Mouse (Mus musculus) kidney, postnatal 0 days (tissue): ENCODE measurements around the gene Dapk2. TPM values are rescaled to one million over a fixed set of nuclear protein-coding genes. Genes with fewer than 3 reads are reported as not detected.

Experiments
- ATAC-seq: fragments of 200-750 bp; cut with Nextera tagmentation; replicated peaks from 2 replicates; pipeline ENCODE4 v1.8.0; 2017; ENCODE audit warnings: low read depth, moderate number of reproducible peaks, moderate TSS enrichment, moderate library complexity; ENCODE audit not compliant: low FRiP score
- DNase-seq: peaks from one replicate; pipeline ENCODE4 v3.0.0-alpha.2; 2016; ENCODE audit warnings: low spot score
- H3K27ac ChIP-seq: fragments of 300-500 bp; sonication (generic); 2 replicates; pipeline ENCODE4 v1.5.1; 2014; ENCODE audit warnings: mild to moderate bottlenecking
- H3K27me3 ChIP-seq: fragments of 300-500 bp; sonication (generic); 2 replicates; pipeline ENCODE4 v1.6.1; 2014; ENCODE audit warnings: low read length, mixed read lengths; ENCODE audit not compliant: insufficient read depth
- H3K36me3 ChIP-seq: fragments of 300-500 bp; sonication (generic); 2 replicates; pipeline ENCODE4 v1.6.1; 2014; ENCODE audit warnings: low read length, mixed read lengths; ENCODE audit not compliant: insufficient read depth
- H3K4me1 ChIP-seq: fragments of 300-500 bp; sonication (generic); replicated peaks from 2 replicates; pipeline ENCODE4 v1.6.1; 2014; ENCODE audit warnings: antibody characterized with exemption, low read length, mixed read lengths; ENCODE audit not compliant: insufficient read depth
- H3K4me2 ChIP-seq: fragments of 300-500 bp; sonication (generic); 2 replicates; pipeline ENCODE4 v1.6.1; 2014; ENCODE audit warnings: mild to moderate bottlenecking, low read length, moderate library complexity, mixed read lengths
- H3K4me3 ChIP-seq: fragments of 300-500 bp; sonication (generic); replicated peaks from 2 replicates; pipeline ENCODE4 v1.5.1; 2014; ENCODE audit warnings: low read depth, low read length
- H3K9ac ChIP-seq: fragments of 300-500 bp; sonication (generic); 2 replicates; pipeline ENCODE4 v1.6.1; 2014; ENCODE audit warnings: low read depth, low read length
- H3K9me3 ChIP-seq: fragments of 300-500 bp; sonication (generic); replicated peaks from 2 replicates; pipeline ENCODE4 v1.6.1; 2016; ENCODE audit warnings: low read length, inconsistent platforms, mixed read lengths
- CTCF ChIP-seq: IDR thresholded peaks from 2 replicates; pipeline ENCODE4 v1.5.1; 2016; ENCODE audit warnings: antibody characterized with exemption, low read depth, mild to moderate bottlenecking, moderate library complexity
- WGBS: fragments of 180-500 bp; shearing (Covaris S2); extraction: QIAGEN DNeasy Blood & Tissue Kit; methylation state at CpG from one replicate; pipeline ENCODE4 v1.1.7; 2014; 5-methylcytosine and 5-hydroxymethylcytosine counted together
- polyA plus RNA-seq: library from polyadenylated mRNA; unstranded; fragments of >200 nt; fragmentation: Nextera tagmentation; extraction: Ambion mirVana; gene quantifications from 2 replicates; pipeline ENCODE4 v1.2.1, GENCODE M21; 2015

The Dapk2 gene
- polyA plus RNA-seq, 1 experiment from 2014 or later, result 8.6 TPM

DNA sequence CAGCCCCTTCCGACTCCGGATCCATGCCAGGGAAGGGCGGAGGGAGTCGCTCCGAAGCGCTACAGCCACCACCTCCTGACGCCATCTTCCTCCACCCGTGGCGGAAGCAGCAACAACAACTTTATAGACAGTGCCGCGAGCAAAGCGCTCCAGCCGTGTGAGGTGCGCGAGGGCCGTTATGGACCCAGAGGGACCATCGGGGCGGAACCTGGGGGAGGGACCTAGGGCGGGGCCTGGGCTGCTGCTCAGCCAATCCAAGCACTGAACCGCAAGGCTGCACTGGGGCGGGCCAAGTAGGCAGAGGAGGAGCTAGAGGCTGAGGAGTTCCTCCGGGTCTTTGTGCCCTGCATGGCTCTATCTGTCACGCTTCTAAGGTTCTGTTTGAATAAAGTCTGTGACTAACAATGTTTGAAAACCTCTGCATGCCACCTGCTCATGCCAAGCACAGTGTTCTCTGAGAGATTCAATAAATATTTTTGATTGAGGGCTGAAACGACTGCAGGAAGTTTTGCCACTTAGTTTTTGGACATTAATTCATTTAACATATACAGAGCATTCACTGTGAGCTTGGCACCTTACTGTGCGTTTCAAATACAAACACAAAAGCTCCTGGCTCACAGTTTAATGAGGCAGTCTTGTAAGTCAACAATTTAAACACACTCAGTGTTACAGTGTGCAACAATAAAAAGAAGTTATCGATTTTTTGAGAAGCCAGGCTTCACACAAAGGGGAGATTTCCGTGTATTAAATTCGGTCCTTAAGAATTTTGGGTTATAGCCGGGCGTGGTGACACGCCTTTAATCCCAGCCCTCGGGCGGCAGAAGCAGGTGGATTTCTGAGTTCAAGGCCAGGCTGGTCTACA is 33.1 kb upstream of the Dapk2 start:
- DNase-seq (peak; percentile 99), ATAC-seq (peak; percentile 99)
- no peaks in the 10 kb centered on the region for H3K27me3 ChIP-seq
- peaks cover 17% of the 10 kb centered on the region for H3K4me1 ChIP-seq
- H3K36me3 ChIP-seq, result no peaks in the 10 kb centered on the region
- peak overlapping the region; percentile 94 for H3K27ac ChIP-seq
- H3K9me3 ChIP-seq, result no peaks in the 10 kb centered on the region
- peak overlapping the region; percentile 71 for H3K4me2 ChIP-seq
- 19% methylated on average over 33 of the region's 33 CpGs for WGBS
- H3K9ac ChIP-seq, result peak overlapping the region; percentile 78
- H3K4me3 ChIP-seq, result peak overlapping the region; percentile 75
- TF ChIP-seq CTCF, result no peak

DNA sequence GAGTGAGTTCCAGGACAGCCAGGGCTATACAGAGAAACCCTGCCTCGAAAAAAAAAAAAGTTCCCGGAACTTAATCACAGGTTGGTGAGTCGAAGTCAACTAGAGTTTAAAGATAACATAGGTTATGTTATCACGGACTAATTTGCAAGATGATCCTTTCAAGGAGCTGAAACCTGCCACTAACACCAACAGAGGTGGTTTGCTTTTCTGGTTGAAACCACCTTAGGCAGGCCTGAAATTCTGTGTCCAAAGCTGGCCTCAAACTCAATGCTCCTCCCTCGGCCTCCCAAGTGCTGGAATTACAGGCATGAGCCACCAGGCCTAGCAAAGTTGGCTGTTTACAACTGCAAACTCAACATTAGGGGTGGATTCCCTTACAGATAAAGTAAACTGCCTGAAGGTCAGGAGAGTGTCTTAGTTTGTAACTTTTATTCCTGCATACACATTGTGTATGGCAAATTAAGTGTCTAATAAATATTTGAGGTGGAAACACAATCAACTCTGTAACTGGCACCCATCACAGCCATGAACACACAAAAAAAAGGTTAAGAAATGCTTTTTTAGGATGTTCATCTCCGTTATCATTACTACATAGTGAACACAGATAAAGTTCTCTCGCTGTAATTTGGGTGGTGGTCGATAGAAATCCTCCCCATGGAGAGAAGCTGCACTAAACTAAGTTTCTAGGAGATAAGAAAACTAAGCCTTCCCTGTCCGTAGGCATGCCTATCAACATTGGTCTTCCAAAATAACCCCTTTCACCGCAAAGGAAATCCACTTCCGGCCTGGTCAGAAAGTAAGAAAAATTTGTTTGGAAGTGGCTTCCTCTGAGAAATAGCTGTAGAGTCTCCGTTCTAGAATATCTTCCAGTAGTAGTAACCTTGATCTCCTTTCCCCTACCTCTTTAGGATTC is 32.2 kb upstream of the Dapk2 start:
- DNase-seq, result no peak
- no peaks in the 10 kb centered on the region for H3K36me3 ChIP-seq
- H3K4me1 ChIP-seq, result peaks cover 17% of the 10 kb centered on the region
- 0 out of 2 replicates have a peak overlapping the region, but pooled peaks have one; percentile 67 for H3K9ac ChIP-seq
- H3K27ac ChIP-seq, result peak overlapping the region; percentile 75
- ATAC-seq, result no peak
- H3K4me3 ChIP-seq, result peak overlapping the region; percentile 57
- H3K9me3 ChIP-seq, result no peaks in the 10 kb centered on the region
- no peak for TF ChIP-seq CTCF
- peak overlapping the region; percentile 82 for H3K4me2 ChIP-seq
- H3K27me3 ChIP-seq, result no peaks in the 10 kb centered on the region
- 55% methylated on average over 12 of the region's 12 CpGs for WGBS

DNA sequence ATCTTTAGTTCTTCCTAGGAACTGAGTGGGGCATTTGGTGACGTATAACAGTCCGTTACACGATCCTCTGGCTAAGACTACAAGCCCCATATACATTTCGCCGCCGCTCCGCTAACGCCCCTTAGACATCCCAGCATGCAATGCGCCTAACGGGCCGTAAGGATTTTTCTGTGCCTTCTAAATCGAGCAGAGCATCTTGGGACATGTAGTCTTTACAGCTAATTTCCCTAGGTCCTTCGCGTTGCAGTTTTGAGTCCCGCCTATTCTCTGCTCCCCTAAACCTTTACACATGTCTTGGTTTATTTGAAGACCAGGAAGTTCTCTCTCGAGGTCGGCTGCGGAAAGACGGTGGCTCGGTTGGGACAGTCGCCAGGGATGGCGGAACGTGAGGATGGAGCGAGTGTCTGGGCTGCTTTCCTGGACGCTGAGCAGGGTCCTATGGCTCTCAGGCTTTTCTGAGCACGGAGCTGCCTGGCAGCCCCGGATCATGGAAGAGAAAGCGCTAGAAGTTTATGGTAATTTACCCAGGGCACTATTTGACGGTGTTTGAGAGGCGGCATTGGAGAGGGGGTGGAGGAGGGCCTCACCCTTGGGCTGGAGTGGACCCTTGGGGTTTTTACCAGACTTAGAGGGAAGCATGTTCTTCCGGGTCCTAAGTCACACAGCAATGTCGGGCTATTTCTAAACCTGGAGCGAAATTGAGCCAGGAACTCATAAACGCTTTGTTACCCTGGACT is 31.4 kb upstream of the Dapk2 start, which contains the start of the genes Snx1 and Ciao2a:
Gene Snx1, minus strand, starts transcription at position 132 of the 737 bp plus-strand sequence.
Gene Ciao2a, plus strand, starts transcription at position 156 of the 737 bp plus-strand sequence.
- Histone ChIP-seq H3K4me3 (peak within 1 kb of the TSS; percentile 57), H3K4me1 (peaks cover 17% of the 10 kb centered on the region), H3K36me3 (no peaks in the 10 kb centered on the region), H3K4me2 (peak within 1 kb of the TSS; percentile 82), H3K27ac (peak within 1 kb of the TSS; percentile 75), H3K27me3 (no peaks in the 10 kb centered on the region), H3K9ac (peak within 1 kb of the TSS; percentile 67), H3K9me3 (no peaks in the 10 kb centered on the region)
- peak; percentile 98 for DNase-seq
- TF ChIP-seq CTCF, result 0 out of 2 replicates have a peak, but pooled peaks have one; percentile 15
- ATAC-seq, result peak; percentile 40
- 1% methylated on average over 34 of the region's 34 CpGs for WGBS

DNA sequence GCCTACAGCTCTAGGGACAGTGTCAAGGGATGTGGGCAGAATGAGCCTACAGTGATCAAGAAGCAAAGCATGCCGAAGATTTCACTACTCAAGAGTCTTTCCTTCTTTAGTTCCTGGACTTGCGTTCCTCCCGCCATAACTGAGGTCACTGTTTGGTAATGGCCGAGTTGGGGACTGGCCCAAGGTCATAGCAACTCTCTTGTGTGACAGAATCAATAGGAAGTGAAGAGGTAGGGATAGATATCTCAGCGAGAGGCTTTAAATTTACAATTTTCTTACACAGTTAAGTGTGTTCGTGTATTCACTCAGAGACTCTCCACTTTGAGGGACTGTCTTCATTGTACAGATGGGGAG is 30.9 kb upstream of the Dapk2 start:
- H3K9ac ChIP-seq, result peak overlapping the region; percentile 67
- H3K4me2 ChIP-seq, result peak overlapping the region; percentile 82
- no peak for DNase-seq
- WGBS, result 32% methylated on average over 6 of the region's 6 CpGs
- ATAC-seq, result no peak
- no peaks in the 10 kb centered on the region for H3K27me3 ChIP-seq
- no peaks in the 10 kb centered on the region for H3K9me3 ChIP-seq
- TF ChIP-seq CTCF, result no peak
- H3K36me3 ChIP-seq, result no peaks in the 10 kb centered on the region
- peaks cover 17% of the 10 kb centered on the region for H3K4me1 ChIP-seq
- H3K27ac ChIP-seq, result peak overlapping the region; percentile 75
- H3K4me3 ChIP-seq, result peak overlapping the region; percentile 57

DNA sequence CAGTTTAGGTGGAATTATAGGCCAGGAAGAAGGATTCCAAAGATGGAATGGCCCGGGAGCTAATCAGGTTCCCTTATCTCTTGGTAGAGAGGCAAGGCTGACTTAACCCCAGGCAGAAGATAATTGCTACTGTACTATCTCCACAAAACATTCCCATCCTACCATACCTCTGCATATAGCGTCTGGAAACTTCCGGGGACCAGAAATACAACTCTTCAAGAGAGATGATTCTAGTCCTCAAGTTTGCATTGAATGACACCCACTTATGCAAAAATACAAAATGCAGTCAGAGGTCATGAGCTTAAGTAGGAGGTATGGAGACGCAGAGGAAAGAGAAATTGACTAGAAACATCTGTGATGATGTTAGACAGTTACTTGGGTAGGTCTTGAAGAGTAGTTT is 30.1 kb upstream of the Dapk2 start:
- peaks cover 17% of the 10 kb centered on the region for H3K4me1 ChIP-seq
- H3K4me2 ChIP-seq, result peak overlapping the region; percentile 82
- H3K36me3 ChIP-seq, result peaks cover 4% of the 10 kb centered on the region; the same call in 1 of the 2 replicates
- no peak overlapping the region for H3K27ac ChIP-seq
- H3K27me3 ChIP-seq, result no peaks in the 10 kb centered on the region
- no peak overlapping the region for H3K4me3 ChIP-seq
- TF ChIP-seq CTCF, result no peak
- ATAC-seq (no peak), DNase-seq (no peak)
- H3K9ac ChIP-seq, result no peak overlapping the region
- 90% methylated on average over 4 of the region's 4 CpGs for WGBS
- H3K9me3 ChIP-seq, result no peaks in the 10 kb centered on the region
